Mouse (Mus musculus): ENCODE data around the gene Ick. TPM values are rescaled to one million over a fixed set of nuclear protein-coding genes. Genes with fewer than 3 reads are reported as not detected.

Gene Ick
- 12.4 and 14.2 TPM in 2 replicates for polyA plus RNA-seq (2015; fragmentation: Nextera tagmentation; extraction: Ambion mirVana)

GRCm38 (mm10) chr9:78108796-78109239, at the start of gene Ick, which contains the start of gene Fbxo9:
TSS of gene Ick (plus strand) at chr9:78109192.
TSS of gene Fbxo9 (minus strand) at chr9:78109065.

GRCm38 (mm10) chr9:78182474-78182873, 73.5 kb downstream of the Ick start, which contains the start of gene Gsta4:
TSS of gene Gsta4 (plus strand) at chr9:78182774.

Other genes with a start within 250 kb of the Ick start
- gene Elovl5, start 191.8 kb upstream of the Ick start, polyA plus RNA-seq (2015; fragmentation: Nextera tagmentation; extraction: Ambion mirVana) = 56.3 and 76.1 TPM in 2 replicates
- not detected in 2 replicates for gene Gcm1, start 57.3 kb upstream of the Ick start, polyA plus RNA-seq (2015; fragmentation: Nextera tagmentation; extraction: Ambion mirVana)
- gene Fbxo9, start 127 bp upstream of the Ick start, polyA plus RNA-seq (2015; fragmentation: Nextera tagmentation; extraction: Ambion mirVana) = 32.6 and 35.6 TPM in 2 replicates
- 481 and 522 TPM in 2 replicates for gene Gsta4, start 73.6 kb downstream of the Ick start, polyA plus RNA-seq (2015; fragmentation: Nextera tagmentation; extraction: Ambion mirVana)
- gene Gsta1, start 121.5 kb downstream of the Ick start, polyA plus RNA-seq (2015; fragmentation: Nextera tagmentation; extraction: Ambion mirVana) = 1.9 and 2.7 TPM in 2 replicates
- 1.4 and 1.5 TPM in 2 replicates for gene Gm3776, start 147.9 kb downstream of the Ick start, polyA plus RNA-seq (2015; fragmentation: Nextera tagmentation; extraction: Ambion mirVana)
- 0.45 TPM in 1 of 2 replicates, not detected in the other for gene Gm10639, start 180.7 kb downstream of the Ick start, polyA plus RNA-seq (2015; fragmentation: Nextera tagmentation; extraction: Ambion mirVana)
- 0.23 and 0.41 TPM in 2 replicates for gene Omt2a, start 205.6 kb downstream of the Ick start, polyA plus RNA-seq (2015; fragmentation: Nextera tagmentation; extraction: Ambion mirVana)
- gene Omt2b, start 218.4 kb downstream of the Ick start, polyA plus RNA-seq (2015; fragmentation: Nextera tagmentation; extraction: Ambion mirVana) = not detected in 2 replicates
- 9.0 and 11.7 TPM in 2 replicates for gene Gsta2, start 246.6 kb downstream of the Ick start, polyA plus RNA-seq (2015; fragmentation: Nextera tagmentation; extraction: Ambion mirVana)